Mouse (Mus musculus) common myeloid progenitor, adult 5-6 weeks (primary cell): Measurements from ENCODE around the gene Adamts12. TPM values are rescaled to one million over a fixed set of nuclear protein-coding genes. Genes with fewer than 3 reads are reported as not detected.

Experiments used
- ATAC-seq: replicated peaks from 2 replicates; pipeline ENCODE4 v1.8.0; 2016; ENCODE audit warnings: low read depth, mild to moderate bottlenecking, moderate TSS enrichment, inconsistent platforms; ENCODE audit not compliant: poor library complexity, severe bottlenecking
- total RNA-seq: library from RNA; stranded (forward); fragments of 200-1000, 187-1606 nt; gene quantifications from 2 replicates; pipeline ENCODE4 v1.2.3, GENCODE M21; 2017

The Adamts12 gene
- total RNA-seq, 1 experiment from 2014 or later: 0.59 TPM

DNA sequence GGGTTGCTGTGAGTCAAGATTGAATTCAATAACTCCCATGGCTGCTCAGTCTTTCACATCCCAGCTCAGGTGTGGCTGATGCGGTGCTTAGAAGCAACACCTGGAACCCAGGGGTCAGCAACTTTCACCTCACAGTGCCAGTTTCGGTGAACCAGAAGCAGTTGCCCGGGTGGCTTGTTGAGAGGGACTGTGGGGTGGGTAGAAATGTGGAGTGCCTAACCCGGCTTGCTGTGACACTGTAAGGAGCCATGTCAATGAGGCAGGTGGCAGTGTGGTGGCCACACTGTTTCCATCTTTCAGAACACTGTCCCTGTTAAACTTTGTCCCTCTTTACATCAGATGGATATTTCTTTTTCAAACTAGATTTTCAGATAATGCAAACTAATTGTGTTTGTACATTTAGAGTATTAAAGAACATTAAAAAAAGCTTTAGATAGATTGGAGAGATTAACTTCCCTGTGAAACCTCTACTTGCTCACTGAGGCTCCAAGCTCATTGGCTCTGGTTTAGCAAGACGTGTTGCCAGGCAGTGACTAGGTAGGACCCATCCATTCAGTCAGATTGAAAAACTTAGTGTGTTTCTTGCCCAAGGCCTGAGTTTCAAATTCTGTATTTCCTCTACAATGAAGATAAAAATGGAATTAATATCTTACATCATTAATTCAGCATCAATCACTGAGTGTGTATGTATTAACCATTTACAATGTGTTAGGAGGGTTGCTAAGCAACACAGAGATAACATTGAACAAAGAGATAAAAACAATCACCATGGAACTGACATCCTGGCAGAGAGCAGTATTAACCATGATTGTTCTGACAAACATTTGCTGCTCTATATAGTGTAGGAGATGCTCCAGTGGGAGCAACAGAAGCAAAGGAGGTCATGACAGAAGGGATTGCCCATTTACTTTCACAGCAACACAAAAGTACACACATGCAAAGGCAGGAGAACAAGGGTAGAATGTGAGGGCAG lies 68.3 kb downstream of the Adamts12 start:
- no peak for ATAC-seq

DNA sequence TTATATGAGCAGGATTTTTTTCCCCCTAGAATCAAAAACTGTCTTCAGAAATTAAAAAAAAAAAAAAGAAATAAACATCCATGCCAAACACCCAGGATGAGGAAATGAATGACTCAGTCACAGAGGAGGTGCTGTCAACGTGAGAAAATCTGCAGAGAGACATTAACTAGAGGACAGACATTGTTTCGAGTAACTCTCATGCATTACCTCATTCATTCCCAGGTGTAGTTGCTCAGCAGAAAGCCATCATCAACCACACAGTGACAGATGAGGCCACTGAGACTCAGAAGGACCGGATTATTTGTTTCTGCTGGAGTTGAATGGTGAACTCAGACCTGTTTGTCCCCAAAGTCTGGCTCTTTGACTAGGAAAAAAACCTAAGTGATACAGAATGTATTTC lies 81.0 kb downstream of the Adamts12 start:
- no peak for ATAC-seq

DNA sequence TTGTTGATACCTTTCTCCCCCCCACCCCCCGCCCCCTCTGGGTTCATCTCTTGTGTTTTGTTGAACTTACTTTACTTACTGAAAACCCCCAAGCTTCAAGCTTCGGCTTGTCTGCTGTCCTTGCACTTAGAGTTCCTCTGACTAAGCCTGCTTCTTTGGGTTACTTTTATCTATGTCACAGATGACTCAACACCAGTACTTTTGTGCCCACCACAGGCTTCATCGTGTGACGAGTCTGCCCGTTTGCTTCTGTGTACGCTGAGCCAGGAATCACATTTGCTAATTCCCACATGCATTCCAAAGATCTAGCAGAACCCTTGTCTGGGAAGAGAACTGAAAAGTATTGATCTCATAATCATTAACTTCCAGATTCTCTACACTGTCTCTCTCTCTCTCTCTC lies 94.8 kb downstream of the Adamts12 start:
- ATAC-seq: no peak

DNA sequence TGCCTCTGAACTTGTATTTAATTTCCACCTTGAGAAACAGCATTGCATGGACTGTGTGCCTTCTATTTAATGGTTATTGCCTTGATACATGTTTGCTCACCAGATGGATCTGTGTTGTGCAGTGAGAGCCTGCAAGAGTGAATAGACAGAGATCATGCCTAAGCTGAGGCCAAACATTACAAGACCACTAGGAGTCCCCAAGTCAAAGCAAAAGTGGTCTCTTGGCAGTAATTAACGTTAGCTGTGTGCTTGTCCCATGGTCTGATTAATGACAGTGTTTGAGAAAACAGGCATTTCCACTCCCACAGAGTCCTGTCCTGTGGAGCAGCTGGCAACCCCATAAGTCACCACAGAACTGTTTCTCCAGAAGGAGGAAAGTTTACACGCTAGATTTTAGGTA lies 96.2 kb downstream of the Adamts12 start:
- ATAC-seq: no peak

DNA sequence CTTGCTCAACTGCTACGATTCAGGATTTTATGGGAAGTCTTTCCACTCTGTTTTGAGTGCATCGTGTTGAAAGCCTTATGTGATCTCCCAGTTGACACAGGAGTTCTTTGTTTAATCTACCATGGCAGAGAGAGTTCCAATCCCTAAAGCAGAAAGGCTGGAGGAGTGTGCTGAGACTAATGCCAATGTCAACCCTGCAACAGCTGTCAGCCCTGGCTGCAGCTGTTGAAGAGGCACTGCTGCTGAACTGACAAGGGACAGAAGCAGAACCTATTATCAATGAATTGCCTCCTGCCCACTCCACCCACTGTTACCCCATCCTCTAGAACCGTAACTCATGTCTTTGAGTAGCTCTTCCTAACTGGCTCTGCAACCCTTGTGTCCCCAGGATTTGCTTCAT lies 101.3 kb downstream of the Adamts12 start:
- no peak for ATAC-seq

DNA sequence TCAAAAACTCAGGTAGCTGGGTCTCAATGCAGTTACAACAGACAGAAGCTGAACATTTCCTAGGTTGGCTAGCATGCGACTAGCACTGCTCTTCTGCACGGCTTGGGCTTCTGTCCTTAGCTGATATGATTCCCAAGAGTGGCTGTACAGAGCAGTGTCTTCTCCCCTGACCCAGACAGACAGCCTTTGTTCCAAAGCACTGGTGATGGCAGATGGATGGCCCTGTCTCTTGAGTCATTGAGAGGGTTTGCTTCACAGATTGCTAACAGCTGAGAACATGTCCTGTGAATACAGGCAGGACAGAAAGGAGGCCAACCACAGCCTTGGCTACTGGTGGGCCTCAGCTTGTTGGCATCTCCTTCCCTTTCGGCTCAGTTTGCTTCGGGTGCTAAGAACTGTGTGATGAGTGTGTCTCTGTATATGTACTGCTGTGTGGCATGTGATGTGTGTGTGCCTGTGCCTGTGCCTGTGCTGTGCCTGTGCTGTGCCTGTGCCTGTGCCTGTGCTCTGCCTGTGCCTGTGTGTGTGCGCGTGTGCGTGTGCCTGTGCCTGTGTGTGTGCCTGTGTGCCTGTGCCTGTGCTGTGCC lies 109.4 kb downstream of the Adamts12 start:
- ATAC-seq: no peak

DNA sequence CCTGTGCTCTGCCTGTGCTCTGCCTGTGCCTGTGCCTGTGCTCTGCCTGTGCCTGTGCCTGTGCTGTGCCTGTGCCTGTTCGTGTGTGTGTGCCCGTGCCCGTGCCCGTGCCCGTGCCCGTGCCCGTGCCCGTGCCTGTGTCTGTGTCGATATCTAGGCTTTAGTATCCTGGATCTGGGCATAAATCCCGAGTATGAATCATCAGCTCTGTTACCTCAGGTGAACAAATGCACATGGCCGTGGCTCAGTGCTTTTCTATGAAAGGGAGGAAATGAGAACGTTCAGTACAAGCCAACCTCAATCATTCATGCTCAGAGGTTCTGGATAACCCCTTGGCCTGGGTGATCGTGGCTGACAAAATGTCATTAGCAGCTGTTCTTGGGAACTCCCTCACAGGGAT lies 110.3 kb downstream of the Adamts12 start:
- no peak for ATAC-seq

DNA sequence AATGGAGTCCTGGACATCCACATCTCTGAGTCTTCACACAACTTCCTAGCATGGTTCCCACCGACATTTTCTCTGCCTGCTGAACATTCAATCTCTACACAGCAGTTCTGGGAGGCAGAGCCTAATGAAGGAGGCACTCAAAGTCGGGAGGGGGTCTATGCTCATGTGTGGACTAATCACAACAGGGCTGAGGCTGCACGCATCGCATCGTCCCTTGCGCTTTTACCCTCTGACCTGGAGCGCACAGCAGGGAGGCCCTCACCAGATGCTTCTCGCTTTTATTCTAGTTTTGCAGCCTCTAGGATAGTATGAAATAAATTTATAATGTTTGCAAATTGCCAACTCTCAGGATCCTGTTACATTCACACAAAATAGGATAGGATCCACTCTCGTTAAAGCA lies 112.9 kb downstream of the Adamts12 start:
- ATAC-seq: no peak

DNA sequence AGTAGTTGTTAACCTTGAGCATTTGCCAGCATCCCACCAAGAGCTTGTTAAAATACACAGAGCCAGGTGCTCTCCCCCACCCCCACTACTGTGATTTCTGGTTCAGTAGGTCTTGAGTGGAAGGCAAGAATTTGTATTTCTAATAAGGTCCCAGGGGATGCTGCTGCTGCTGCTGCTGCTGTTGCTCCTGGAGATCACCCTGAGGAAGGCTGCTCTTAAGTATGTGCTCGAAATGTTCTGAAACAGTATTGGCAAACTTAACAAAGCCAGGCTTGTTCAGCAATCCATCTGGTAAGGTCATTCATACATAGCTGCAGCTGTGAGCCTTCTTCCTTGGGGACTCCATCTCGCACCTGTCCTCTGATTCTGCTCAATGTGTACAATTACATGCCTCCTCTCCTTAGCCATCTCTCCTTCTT lies 115.2 kb downstream of the Adamts12 start:
- ATAC-seq: no peak

DNA sequence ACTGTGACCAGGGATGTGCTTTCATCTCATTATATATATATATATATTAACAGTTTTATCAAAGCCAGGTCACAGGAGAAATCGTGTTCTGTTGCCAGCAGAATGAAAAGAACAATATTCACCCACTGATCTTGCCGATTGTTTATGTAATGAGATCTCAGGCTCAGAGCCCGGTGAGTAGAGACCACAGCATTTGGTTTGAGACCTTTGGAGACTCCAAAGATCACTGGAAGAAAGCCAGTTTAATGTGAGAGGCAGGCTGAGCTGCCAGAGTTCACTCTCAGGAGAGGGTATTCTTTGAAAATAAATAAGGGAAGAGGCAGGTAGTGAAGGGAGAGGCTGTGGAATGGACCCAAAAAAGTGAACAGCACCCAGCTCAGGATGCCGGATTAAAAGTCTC lies 122.1 kb downstream of the Adamts12 start:
- ATAC-seq: no peak

DNA sequence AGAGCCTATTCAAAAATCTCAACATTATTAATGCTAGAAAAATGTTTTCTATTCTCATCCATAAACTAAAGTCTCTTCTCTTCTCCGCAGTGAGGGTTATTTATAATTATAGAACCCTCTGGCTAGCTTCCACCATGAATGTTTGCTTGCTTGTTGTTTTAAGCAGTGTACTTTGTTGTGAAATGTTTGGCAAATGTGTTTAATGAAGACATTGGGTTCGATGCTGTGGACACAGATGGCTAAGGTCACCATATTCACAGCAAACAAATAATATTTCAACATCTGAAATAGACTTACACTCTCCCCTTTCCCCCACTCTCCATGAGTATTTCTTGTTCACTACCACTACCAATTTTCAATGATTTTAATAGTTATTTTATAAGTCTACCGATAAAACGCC lies 125.9 kb downstream of the Adamts12 start:
- ATAC-seq: no peak

DNA sequence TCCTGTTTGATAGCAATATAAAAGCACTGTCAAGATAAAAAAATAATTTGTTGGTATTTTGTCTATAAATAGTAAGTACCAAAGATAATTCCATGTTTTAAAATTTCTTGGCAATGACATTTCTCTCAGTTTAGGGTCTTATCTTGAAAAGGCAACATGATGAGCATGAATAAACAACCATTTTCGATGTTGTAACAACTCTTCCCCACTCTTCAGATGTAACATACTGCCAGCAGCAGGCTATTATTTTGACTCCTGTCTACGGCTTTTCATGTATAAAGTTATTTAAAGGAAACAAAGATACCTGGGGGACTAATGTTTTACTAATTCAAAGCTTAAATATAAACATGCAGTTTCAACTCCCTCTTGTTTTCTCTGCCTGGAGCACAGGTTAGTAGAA lies 128.2 kb downstream of the Adamts12 start:
- no peak for ATAC-seq

DNA sequence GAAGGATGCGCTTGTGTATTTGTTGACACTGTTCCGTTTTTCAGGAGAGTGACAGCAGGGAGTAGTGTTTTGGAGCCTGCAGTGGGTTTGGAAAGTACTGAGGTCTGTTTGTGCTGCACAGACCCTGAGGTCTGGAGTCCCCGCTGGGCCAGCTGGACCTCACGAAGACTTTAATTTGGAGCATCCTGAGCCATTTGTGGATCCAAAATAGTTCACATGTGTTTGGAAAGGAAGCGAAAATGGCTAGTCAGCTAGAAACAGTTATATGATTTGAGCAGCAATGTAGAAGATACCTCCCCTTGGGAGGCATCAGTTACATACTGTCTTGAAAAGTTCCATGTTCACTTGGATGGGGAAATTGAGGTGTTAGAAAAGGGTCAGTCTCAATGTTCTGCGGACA lies 132.5 kb downstream of the Adamts12 start:
- no peak for ATAC-seq

DNA sequence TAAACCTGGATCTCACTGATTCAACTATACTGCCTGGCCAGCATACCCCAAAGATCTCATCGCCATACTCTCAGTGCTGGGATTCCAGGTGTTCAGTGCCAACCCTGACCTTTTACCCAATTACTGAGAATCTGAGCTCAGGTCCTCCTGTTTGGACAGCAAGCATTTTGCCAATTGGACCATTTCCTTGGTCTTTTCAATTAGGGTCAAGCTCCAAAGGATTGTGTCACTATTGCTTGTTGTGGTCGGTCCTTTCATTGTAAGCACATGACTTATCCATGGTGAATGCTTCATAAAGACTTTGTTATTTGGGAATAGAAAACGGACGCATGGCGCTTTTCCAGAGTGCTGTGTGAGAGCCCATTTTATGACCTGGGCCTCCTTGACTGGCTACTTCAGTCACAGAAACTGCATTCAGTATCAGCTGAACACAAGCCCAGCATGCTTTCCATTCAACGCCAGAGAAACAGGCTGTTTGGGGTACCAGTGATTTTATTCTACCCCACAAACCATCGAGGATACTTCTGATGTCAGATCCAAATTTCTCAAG lies 133.7 kb downstream of the Adamts12 start:
- no peak for ATAC-seq

DNA sequence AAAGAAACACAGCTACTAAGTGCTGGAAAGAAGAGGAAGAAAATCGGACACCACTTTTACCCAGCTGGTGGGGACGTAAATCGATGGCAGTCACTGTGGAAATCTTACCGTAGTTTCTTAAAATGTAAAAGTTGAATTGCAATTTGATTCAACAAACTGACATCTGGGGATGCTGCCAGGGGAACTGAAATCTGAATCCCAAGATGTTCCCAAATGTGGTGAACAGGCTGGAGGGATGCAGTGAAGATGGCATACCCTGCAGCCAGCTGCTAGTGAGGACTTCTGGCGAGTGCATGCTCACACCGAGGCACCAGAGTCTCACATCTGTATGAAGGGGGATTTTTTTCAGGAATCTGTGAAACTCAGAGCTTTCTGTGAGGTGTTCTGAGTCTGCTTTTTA lies 138.5 kb downstream of the Adamts12 start:
- no peak for ATAC-seq

DNA sequence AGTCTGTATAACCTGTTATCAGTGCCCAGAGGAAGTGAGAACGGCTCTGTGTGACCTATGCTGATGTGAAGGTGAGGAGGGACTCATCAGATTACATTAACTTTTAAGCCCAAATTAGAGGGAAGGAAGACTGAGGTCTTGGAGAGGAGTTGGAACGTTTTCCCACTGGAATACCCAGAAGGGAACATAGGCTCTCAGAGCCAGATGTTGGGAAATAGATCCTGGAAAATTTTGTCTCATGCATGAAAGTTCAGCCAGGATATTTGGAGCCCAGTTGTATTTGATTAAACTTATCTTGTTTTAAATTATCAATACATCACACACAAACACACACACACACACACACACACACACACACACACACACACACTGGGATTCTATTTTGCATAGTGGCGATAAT lies 140.3 kb downstream of the Adamts12 start:
- no peak for ATAC-seq

DNA sequence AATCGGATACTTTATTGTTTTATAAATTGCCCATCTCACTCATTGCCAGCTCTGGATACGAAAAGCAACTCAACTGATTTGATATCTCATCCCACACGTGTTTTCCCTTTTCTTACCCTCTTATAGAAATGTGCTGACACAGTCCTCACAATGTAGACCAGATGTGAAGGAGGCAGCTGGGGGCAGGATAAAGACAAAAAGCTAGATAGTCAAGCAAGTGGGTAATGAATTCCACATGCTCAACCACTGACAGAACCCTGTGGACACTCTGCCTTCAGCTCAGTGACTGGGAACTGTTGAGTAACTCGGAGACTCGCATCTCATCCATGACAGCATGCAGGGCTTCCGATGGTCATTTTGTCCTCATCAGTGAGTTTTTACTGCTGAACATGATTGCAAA lies 146.4 kb downstream of the Adamts12 start:
- no peak for ATAC-seq

DNA sequence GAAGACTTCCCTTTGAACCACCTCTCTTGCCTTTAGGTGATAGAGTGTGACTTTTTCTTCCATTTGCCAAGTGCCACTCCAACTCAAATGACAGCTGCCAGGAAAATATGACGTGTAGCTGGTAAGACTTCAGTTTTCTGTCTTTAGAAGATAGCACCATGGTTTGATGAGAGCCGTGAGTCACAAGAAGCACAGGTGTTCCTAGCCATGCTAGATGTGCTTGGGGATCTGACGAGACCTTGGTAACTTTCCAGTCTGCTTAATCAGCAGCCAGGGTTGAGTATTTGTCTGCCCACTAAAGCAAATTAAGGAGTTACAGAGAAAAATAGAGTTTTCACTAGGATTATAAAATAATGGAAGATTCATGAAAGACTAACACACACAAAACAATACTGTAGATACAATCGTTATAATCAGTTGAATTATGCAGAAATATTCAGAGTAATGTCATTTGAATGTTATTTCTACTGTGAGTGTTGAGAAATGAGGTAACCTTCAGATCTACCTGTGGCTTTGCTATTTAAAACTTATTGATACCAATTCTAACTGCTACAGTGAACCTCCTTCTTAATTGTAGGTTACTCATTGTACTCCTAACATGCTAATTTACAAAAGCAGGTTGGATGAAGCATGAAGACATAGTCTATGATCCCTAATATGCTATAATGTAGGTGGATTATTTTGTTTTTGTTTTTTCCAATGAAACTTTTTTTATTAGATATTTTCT lies 169.5 kb downstream of the Adamts12 start:
- no peak for ATAC-seq

DNA sequence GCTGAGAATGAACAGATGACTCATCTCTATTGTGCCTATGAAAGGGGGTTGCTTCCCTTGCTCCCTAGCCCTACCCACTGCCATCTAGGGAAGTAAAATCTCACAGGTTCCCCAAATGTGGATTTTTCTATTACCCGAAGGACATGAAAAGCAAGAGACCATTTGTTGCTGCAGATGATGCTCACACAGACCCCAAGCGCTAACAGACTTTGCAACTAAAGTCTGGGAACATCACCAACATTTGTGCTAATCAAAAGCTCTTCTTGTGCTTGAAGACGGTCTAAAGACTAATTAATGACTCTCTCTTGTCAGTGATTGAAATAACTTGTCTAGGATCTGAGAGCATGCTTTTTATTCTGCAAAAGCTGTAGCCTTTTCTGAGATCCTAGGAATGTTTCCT lies 175.8 kb downstream of the Adamts12 start:
- ATAC-seq: no peak

DNA sequence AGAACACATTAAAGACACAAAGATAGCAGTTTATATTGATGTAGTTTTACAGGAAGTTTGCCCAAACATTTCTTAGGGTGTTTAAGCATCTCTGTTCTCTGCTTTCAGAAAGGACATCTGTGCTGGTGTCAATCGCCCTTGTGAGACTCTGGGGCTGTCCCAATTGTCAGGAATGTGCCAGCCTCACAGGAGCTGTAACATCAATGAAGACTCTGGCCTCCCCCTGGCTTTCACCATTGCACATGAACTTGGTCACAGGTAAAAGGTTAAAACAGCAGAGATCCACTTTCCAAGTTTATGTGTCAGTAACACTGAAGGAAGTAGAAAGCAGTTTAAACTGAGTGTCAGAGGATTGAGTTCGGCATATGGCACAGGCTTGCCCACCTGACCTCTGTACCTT lies 176.7 kb downstream of the Adamts12 start:
- ATAC-seq: no peak

DNA sequence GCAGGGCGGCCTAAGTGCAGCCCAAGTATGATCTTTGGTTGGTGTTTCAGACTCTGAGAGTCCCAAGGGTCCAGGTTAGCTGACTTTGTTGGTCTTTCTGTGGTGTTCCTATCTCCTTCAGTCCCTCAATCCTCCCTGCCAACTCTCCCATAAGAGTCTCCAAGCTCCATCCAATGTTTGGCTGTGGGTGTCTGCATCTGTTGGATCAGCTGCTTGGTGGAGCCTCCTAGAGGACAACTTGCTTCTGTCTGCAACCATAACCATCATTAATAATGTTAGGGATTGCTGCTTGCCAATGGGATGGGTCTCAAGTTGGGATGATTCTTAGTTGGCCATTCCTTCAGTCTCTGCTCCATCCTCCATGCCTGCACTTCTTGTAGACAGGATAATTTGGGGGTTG lies 181.8 kb downstream of the Adamts12 start:
- no peak for ATAC-seq
